Mouse (Mus musculus): ENCODE data around the gene Amer3.
"Not testable (repeated sequence)": the region's sequence is repeated elsewhere in the genome, so short reads cannot be mapped to it uniquely, and the experiment has no call there.

The Amer3 gene

DNA sequence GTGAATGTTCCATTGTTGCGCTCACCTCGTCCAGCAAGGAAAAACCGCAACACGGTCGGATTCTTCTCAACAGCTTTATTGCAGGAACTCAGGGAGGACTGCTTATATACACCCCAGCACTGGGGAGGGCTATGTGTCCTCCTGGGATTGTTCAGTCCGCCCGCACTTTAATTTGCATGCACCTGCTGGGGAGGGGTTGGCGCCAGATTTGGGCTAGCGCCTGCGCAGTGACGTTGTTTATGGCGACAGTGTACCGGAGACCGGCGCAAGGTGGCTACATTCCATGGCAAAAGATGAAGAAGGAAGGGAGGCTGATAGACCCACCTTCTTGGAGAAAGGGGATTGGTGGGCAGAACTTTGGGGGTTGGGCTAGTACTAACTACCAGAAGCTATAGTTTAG, 20.5 kb downstream of the Amer3 start:
- in situ Hi-C loops (cut with MboI, MseI): loop anchor here (5.0 kb wide), 2 partner anchors 78 to 378 kb away; no protein-coding TSS in a partner anchor

DNA sequence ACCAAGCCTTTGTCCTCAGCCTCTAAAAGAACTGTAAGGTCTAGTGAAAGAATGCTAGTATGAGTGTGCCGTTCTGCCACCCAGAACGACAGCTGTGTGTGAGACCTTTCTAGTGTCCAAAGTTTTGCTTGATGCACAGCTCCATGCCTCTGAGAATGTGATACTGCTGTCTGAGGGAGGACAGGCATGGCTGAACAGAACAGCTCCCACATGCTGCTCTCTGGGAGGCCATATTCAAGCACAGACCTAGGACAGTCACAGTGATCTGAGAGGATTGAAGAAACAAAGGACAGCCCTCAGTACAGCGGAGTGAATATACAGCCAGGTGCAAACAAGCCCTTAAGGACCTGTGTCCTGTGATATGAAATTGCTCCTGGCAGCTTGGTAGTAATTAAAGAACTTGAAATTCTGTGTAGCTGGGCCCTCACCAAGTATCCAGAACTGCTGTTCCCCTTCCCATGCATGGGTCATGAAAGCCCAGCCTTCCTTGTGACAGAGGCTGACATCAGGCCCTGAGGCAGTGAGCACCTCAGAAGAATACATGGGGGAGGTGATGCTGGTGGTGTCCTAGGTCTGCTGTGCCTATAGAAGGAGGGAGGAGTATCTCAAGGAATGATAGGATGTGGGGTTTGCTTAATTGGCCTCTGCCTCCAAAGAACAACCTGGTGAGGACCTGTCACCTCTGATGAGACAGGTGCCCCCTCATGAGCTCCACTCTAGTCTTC, 22.0 kb downstream of the Amer3 start:
- in situ Hi-C loops (cut with MboI, MseI): loop anchor here (5.0 kb wide), 1 partner anchor 379 kb away; no protein-coding TSS in a partner anchor

DNA sequence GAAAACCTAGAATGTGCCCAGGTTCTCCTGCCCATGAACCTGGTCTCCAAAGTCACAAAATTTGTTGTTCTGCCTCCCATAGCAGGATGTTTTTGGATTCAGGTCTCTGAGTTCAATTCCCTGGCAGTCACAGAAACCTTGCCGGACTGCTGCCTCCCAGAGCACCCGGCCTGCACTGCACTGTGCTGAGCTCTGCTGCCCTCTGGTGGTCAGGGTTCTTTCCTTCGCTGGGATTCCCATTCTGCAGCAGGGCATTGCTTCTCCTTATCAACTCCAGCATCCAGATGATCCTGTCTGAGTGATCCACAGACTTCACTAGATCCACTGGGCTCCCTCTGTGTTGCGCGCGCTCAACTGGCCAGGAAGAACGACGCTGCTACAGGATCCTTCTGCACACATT, 22.9 kb downstream of the Amer3 start:
- in situ Hi-C loops (cut with MboI, MseI): loop anchor here (5.0 kb wide), 1 partner anchor 380 kb away; no protein-coding TSS in a partner anchor

DNA sequence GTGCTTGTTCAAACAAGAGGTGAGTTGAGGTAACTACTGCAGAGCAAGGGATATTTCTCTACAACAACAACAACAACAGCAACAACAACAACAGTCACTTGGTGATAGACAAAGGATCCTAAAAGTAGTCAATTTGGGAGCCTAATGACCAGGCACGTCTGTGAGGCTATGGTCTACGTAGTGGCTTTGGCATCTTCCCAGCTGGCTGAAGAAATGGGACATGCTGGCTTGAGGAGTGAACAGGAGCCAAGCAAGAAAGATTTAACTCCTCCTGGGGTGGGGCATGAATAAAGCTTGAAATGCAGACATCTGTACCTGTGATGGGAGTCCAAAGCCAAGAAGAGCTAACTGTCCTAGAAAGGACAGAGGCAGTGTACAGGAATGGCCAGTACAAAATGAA, 34.3 kb downstream of the Amer3 start:
- in situ Hi-C loops (cut with MboI, MseI): no loop called here

DNA sequence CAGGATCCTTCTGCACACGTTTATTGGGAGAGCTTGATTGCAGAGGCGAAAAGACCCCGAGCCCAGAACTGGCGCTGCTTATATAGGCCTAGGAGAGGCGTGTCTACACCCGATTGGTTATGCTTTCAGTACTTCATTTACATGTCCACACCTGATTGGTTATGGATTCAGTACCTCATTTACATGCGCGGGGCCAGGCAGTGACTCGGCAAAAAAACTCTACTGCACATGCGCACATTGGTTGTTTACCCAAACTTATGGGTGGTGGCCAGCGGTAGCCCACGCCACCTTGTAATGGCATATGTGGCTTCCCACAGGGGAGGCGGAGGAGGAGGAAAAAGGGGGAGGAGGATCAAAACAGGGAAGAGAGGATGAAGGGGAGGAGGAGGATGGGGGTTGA, 40.7 kb downstream of the Amer3 start:
- in situ Hi-C loops (cut with MboI, MseI): not testable (repeated sequence)

DNA sequence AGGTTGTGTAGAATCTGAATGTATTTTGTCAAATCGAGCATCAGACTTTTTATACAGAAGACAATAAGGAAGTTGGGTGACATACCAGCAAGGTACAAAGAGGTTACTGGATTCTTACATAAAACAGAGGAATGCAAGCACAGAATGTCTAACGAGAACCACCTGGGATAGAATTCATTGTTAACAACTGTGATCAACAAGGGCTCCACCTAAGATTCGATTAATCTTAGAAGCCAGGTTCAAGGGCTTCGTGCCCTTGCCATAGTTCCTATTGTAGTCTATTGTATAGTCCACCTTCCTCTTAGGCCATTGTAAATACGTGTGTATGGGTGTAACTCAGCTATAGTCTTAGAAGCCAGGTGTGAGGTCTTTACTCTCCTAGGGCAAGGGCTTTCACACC, 41.3 kb downstream of the Amer3 start:
- in situ Hi-C loops (cut with MboI, MseI): not testable (repeated sequence)

DNA sequence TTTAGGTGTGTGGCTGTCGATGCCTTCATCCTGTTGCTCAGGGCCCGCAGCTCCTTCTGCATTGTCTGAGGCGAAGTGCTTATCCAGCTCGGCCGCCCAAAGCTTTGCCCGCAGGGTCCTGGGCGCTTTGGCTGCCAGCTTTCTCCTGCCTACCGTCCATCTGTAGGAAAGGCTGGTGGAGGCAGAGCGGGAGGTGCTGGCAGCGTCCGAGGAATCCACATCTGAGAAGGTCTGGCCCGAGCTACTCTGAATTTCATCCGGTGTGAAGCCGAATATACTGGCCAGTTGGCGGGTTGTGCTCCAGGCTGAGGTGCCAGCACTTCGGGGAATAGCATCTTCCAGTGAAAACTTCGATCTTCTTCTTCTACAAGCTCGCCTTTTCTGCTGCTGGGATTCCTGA, 56.3 kb downstream of the Amer3 start:
- in situ Hi-C loops (cut with MboI, MseI): no loop called here
